Mouse (Mus musculus) stomach, embryonic 15.5 days (tissue): Measurements from ENCODE around the gene Mknk2. TPM values are rescaled to one million over a fixed set of nuclear protein-coding genes. Genes with fewer than 3 reads are reported as not detected.

Experiments
- ATAC-seq: fragments of 200-750 bp; cut with Nextera tagmentation; 2 replicates; pipeline ENCODE4 v1.8.0; 2017; ENCODE audit warnings: low read depth, moderate number of reproducible peaks, moderate TSS enrichment; ENCODE audit not compliant: insufficient read depth, low FRiP score
- H3K27ac ChIP-seq: fragments of 300-500 bp; sonication (generic); 2 replicates; pipeline ENCODE4 v1.5.1; 2015; ENCODE audit warnings: mild to moderate bottlenecking, inconsistent platforms
- H3K27me3 ChIP-seq: fragments of 300-500 bp; sonication (generic); replicated peaks from 2 replicates; pipeline ENCODE4 v1.6.1; 2015; ENCODE audit warnings: inconsistent platforms
- H3K36me3 ChIP-seq: fragments of 300-500 bp; sonication (generic); 2 replicates; pipeline ENCODE4 v1.6.1; 2015; ENCODE audit warnings: inconsistent platforms
- H3K4me1 ChIP-seq: fragments of 300-500 bp; sonication (generic); 2 replicates; pipeline ENCODE4 v1.6.1; 2015; ENCODE audit warnings: inconsistent platforms
- H3K4me2 ChIP-seq: fragments of 300-500 bp; sonication (generic); 2 replicates; pipeline ENCODE4 v1.6.1; 2015; ENCODE audit warnings: mild to moderate bottlenecking, inconsistent platforms
- H3K4me3 ChIP-seq: fragments of 300-500 bp; sonication (generic); replicated peaks from 2 replicates; pipeline ENCODE4 v1.5.1; 2015; ENCODE audit warnings: inconsistent platforms
- H3K9ac ChIP-seq: fragments of 300-500 bp; sonication (generic); 2 replicates; pipeline ENCODE4 v1.6.1; 2015; ENCODE audit warnings: inconsistent platforms
- H3K9me3 ChIP-seq: fragments of 300-500 bp; sonication (generic); 2 replicates; pipeline ENCODE4 v1.6.1; 2016; ENCODE audit warnings: inconsistent platforms
- WGBS: fragments of 180-500 bp; shearing (Covaris S2); methylation state at CpG from one replicate; pipeline ENCODE4 v1.1.7; 2015; 5-methylcytosine and 5-hydroxymethylcytosine counted together
- polyA plus RNA-seq: library from polyadenylated mRNA; unstranded; fragments of >200 nt; fragmentation: Nextera tagmentation; extraction: Ambion mirVana; gene quantifications from 2 replicates; pipeline ENCODE4 v1.2.1, GENCODE M21; 2015

The Mknk2 gene
- polyA plus RNA-seq, 1 experiment from 2014 or later, result 86.3 TPM

- Histone ChIP-seq H3K27ac (peak overlapping the region; percentile 89), H3K4me1 (peaks cover 39% of the 10 kb centered on the region), H3K36me3 (no peaks in the 10 kb centered on the region; the same call in 1 of the 2 replicates), H3K27me3 (no peaks in the 10 kb centered on the region), H3K9me3 (no peaks in the 10 kb centered on the region), H3K4me3 (peak overlapping the region; percentile 92), H3K9ac (peak overlapping the region; percentile 94), H3K4me2 (peak overlapping the region; percentile 78)
- 10% methylated on average over 15 of the region's 15 CpGs for WGBS
- no peak for ATAC-seq
Observed at GRCm38 (mm10) chr10:80623457-80624191, 54.3 kb downstream of the Mknk2 start.

- peak within 1 kb of the TSS; percentile 94 for H3K9ac ChIP-seq
- under 1% methylated on average over 82 of the region's 85 CpGs for WGBS
- no peaks in the 10 kb centered on the region for H3K9me3 ChIP-seq
- H3K4me2 ChIP-seq, result peak within 1 kb of the TSS; percentile 78
- peaks cover 34% of the 10 kb centered on the region for H3K4me1 ChIP-seq
- no peaks in the 10 kb centered on the region; the same call in 1 of the 2 replicates for H3K36me3 ChIP-seq
- ATAC-seq, result peak; percentile 15
- H3K27me3 ChIP-seq, result no peaks in the 10 kb centered on the region
- H3K27ac ChIP-seq, result peak within 1 kb of the TSS; percentile 98
- H3K4me3 ChIP-seq, result peak within 1 kb of the TSS; percentile 92
Observed at GRCm38 (mm10) chr10:80622661-80623456, 55.1 kb downstream of the Mknk2 start, which contains the start of gene Csnk1g2. Gene Csnk1g2 (plus strand): TSS chr10:80622838.

GRCm38 (mm10) chr10:80621940-80622660, 55.8 kb downstream of the Mknk2 start:
- peak overlapping the region; percentile 74 for H3K4me2 ChIP-seq
- H3K9ac ChIP-seq, result peak overlapping the region; percentile 7; the same call in 1 of the 2 replicates
- peak; percentile 96 for ATAC-seq
- under 1% methylated on average over 64 of the region's 64 CpGs for WGBS
- no peaks in the 10 kb centered on the region for H3K27me3 ChIP-seq
- no peaks in the 10 kb centered on the region for H3K9me3 ChIP-seq
- peak overlapping the region; percentile 92 for H3K4me3 ChIP-seq
- peaks cover 26% of the 10 kb centered on the region for H3K4me1 ChIP-seq
- H3K27ac ChIP-seq, result peak overlapping the region; percentile 98
- no peaks in the 10 kb centered on the region; the same call in 1 of the 2 replicates for H3K36me3 ChIP-seq

GRCm38 (mm10) chr10:80621690-80621939, 56.3 kb downstream of the Mknk2 start:
- no peak for ATAC-seq
- peak overlapping the region; percentile 98 for H3K27ac ChIP-seq
- H3K4me3 ChIP-seq, result peak overlapping the region; percentile 92
- no peaks in the 10 kb centered on the region; the same call in 1 of the 2 replicates for H3K36me3 ChIP-seq
- peak overlapping the region; percentile 40; the same call in 1 of the 2 replicates for H3K9ac ChIP-seq
- H3K4me1 ChIP-seq, result peaks cover 25% of the 10 kb centered on the region
- no peaks in the 10 kb centered on the region for H3K9me3 ChIP-seq
- peak overlapping the region; percentile 74 for H3K4me2 ChIP-seq
- WGBS, result 1% methylated on average over 9 of the region's 9 CpGs
- no peaks in the 10 kb centered on the region for H3K27me3 ChIP-seq

GRCm38 (mm10) chr10:80620796-80621689, 56.9 kb downstream of the Mknk2 start:
- Histone ChIP-seq H3K36me3 (peaks cover under 1% of the 10 kb centered on the region; the same call in 1 of the 2 replicates), H3K9me3 (no peaks in the 10 kb centered on the region), H3K4me1 (peaks cover 25% of the 10 kb centered on the region), H3K27me3 (no peaks in the 10 kb centered on the region), H3K27ac (peak overlapping the region; percentile 98), H3K9ac (peak overlapping the region; percentile 40; the same call in 1 of the 2 replicates), H3K4me3 (peak overlapping the region; percentile 92), H3K4me2 (peak overlapping the region; percentile 74)
- whole genome bisulfite sequencing, result 53% methylated on average over 16 of the region's 16 CpGs
- ATAC-seq, result no peak

GRCm38 (mm10) chr10:80620365-80620764, 57.5 kb downstream of the Mknk2 start:
- peaks cover 22% of the 10 kb centered on the region for H3K4me1 ChIP-seq
- no peak overlapping the region for H3K4me3 ChIP-seq
- no peak for ATAC-seq
- no peaks in the 10 kb centered on the region for H3K9me3 ChIP-seq
- no peak overlapping the region for H3K4me2 ChIP-seq
- H3K27me3 ChIP-seq, result no peaks in the 10 kb centered on the region
- WGBS, result 81% methylated on average over 9 of the region's 9 CpGs
- H3K9ac ChIP-seq, result no peak overlapping the region
- no peak overlapping the region for H3K27ac ChIP-seq
- H3K36me3 ChIP-seq, result peaks cover 6% of the 10 kb centered on the region

GRCm38 (mm10) chr10:80619465-80620244, 58.3 kb downstream of the Mknk2 start:
- no peak for ATAC-seq
- no peak overlapping the region for H3K27ac ChIP-seq
- H3K4me1 ChIP-seq, result peaks cover 17% of the 10 kb centered on the region
- 38% methylated on average over 8 of the region's 8 CpGs for WGBS
- no peak overlapping the region for H3K4me3 ChIP-seq
- H3K36me3 ChIP-seq, result peaks cover 13% of the 10 kb centered on the region
- no peak overlapping the region for H3K9ac ChIP-seq
- no peak overlapping the region for H3K4me2 ChIP-seq
- H3K9me3 ChIP-seq, result no peaks in the 10 kb centered on the region
- no peaks in the 10 kb centered on the region for H3K27me3 ChIP-seq

- Histone ChIP-seq H3K36me3 (peaks cover 17% of the 10 kb centered on the region), H3K4me3 (no peak overlapping the region), H3K27me3 (no peaks in the 10 kb centered on the region), H3K9ac (no peak overlapping the region), H3K27ac (no peak overlapping the region), H3K4me2 (no peak overlapping the region), H3K4me1 (peaks cover 5% of the 10 kb centered on the region), H3K9me3 (no peaks in the 10 kb centered on the region)
- WGBS, result 68% methylated on average over 9 of the region's 9 CpGs
- no peak for ATAC-seq
Observed at GRCm38 (mm10) chr10:80618181-80618580, 59.7 kb downstream of the Mknk2 start.
